Mouse (Mus musculus) left cerebral cortex, adult 11 months (tissue): Measurements from ENCODE around the gene Fndc10.
"Not testable (repeated sequence)": the region's sequence is repeated elsewhere in the genome, so short reads cannot be mapped to it uniquely, and the experiment has no call there.

Source experiments
- DNase-seq: peaks from one replicate; pipeline ENCODE4 v3.0.0; 2022; ENCODE audit warnings: low spot score

Fndc10 gene

GRCm38 (mm10) chr4:155736421-155736820, 42.3 kb downstream of the Fndc10 start:
- no peak for DNase-seq

DNA sequence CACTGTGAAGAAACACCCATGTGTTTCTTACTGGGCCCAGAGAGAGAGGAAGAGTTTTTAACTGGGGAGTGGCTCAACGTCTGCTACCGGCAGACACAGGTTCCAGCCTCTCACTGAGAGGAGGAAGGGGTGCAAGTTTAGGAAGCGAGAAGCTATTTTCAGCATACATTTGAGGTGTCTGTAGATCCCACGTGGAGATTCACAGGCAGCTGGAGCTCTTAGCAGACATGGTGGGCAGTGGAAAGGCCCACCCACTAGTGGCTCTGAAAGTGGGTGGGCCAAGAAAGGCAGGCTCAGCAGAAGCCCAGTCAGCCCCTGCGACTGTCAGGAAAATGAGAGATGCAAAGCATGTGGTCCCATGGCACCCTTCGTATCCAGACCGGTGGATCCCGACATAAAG, 44.1 kb downstream of the Fndc10 start:
- DNase-seq = no peak

DNA sequence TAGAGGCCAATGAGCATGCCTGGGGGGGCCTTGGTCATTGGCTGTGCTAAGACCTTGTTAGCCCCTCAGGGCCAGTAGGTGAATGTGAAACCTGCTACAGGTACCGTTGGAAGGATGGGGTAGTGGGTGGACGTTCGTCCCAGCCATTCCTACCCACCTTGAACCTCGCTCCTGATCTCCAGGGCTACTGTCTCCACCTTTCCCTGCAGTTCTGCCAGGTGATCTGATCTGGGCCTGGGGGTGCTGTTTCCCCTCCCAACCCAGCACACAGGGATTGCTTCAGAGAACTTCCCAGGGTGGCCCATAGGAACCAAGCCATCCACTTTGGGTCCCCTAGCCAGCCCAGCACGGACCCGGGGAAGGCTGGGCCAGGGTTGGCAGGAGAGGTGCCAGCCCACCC, 45.0 kb downstream of the Fndc10 start:
- no peak for DNase-seq

- no peak for DNase-seq
Measured at GRCm38 (mm10) chr4:155739741-155740636, 45.8 kb downstream of the Fndc10 start.

DNA sequence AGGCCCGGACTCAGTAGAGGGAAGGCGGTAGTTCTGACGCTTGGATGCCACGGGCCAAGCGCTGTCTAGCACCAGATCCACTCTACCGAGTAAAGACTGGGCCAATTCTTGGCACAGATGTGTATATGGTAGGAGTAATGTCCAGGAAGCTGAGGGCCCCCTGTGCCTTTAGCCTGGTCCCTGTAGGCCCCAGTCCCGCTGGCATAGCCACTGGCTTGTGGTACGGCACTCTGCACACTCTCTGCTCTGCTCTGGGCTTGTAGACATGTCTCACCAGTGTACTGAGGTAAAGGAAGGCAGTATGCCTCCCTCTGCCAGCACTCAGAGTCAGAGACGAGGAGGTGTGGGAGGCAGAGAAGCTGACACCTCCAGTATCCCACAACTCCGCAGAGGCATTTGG, 46.5 kb downstream of the Fndc10 start:
- not testable (repeated sequence) for DNase-seq

DNA sequence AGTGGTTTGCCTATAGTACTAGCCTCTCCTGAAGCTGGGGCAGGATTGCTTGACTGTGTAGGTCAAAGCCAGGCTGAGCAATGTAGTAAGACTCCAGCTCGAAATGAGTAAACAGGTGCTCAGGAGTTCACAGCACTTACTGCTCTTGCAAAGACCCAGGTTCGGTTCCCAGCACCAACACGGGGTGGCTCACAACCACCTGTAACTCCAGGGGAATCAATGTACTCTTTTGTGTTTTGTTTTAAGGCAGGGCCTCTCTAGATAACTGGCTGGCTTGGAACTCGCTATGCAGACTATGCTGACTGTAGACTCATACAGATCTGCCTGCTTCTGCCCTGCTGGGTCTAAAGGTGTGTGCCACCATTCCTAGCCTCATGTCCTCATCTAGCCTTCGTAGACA, 48.5 kb downstream of the Fndc10 start:
- no peak for DNase-seq

DNA sequence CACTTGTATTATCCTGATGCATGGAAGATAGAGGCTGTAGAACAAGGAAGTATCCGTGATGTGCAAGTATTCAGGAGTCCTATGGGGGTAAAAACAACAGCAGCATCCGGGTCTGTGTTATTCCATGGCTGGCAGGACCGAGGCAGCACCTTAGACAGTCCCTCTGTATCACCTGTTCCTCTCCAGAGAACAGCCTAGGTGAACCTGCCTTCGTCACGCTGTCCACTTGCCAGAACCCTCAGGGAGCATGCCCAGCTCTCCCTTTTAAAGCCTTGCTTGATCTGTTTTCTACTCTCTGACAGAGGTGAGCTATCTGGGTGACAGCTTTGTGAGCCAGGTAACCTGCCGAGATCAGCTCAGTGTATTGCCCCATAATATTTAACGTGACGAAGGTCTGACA, 50.3 kb downstream of the Fndc10 start:
- no peak for DNase-seq

GRCm38 (mm10) chr4:155745136-155745535, 51.0 kb downstream of the Fndc10 start:
- DNase-seq = no peak
